Mouse (Mus musculus): ENCODE data around the gene Rnf216. TPM values are rescaled to one million over a fixed set of nuclear protein-coding genes. Genes with fewer than 3 reads are reported as not detected.

Rnf216 gene
- polyA plus RNA-seq, 1 experiment from 2014 or later: 34.0 TPM

DNA sequence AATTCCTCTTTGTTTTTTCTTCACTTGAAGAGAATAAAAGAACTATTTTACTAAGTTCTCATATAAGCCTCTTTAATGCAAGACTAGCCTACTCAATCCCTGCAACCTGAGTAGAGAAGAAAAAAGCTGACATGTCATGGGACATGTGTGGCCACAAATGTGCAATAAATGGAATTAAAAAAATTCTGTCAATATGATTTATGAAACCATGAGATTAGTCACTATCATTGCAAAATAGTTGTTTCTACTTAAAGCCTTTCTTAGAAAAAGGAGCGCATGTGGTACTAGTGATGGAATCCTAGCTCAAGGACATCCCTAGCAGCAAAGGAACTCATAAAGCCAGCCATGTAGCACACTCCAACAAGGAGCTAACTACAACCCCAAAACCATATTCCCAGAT lies 33.0 kb downstream of the Rnf216 start:
- no peak for DNase-seq (ENCODE audit: low spot score)
- Histone ChIP-seq H3K9ac (ENCODE audit: low read depth, low read length) (no peak overlapping the region), H3K4me3 (ENCODE audit: low read depth, low read length) (no peak overlapping the region), H3K9me3 (ENCODE audit: control insufficient read depth, low read length) (no peaks in the 10 kb centered on the region), H3K36me3 (ENCODE audit: control insufficient read depth, insufficient read depth, low read length) (peaks cover 94% of the 10 kb centered on the region), H3K27ac (replicated peaks; ENCODE audit: low read depth, low read length) (no peak overlapping the region), H3K4me2 (ENCODE audit: low read depth, low read length) (no peak overlapping the region), H3K4me1 (ENCODE audit: control insufficient read depth, insufficient read depth, low read length) (no peaks in the 10 kb centered on the region), H3K27me3 (replicated peaks; ENCODE audit: control insufficient read depth, insufficient read depth, low read length) (no peaks in the 10 kb centered on the region)
- ATAC-seq (ENCODE audit: low read depth): no peak
- WGBS: 95% methylated on average over 1 of the region's 1 CpGs

DNA sequence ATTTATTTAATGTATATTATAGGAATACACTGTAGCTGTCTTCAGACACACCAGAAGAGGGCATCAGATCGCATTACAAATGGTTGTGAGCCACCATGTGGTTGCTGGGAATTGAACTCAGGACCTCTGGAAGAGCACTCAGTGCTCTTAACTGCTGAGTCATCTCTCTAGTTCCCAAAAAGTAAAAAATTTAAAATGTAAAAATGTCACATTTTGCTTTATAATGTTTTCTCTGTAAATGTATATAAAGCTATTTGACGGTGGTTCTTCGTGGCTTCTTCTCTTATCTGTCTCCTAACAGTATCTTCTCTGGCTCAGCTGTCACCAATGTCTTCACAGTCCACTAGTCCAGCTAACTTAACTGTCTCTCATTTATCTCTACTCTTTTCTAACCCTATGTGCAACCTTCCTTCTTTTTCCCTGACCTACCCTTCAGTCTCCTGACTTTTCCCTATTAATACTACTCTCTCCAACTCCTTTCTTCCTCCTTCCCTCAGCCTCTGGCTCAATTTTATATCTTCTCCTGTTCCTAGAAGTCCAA lies 36.1 kb downstream of the Rnf216 start:
- 94% methylated on average over 3 of the region's 3 CpGs for WGBS
- Histone ChIP-seq H3K36me3 (ENCODE audit: control insufficient read depth, insufficient read depth, low read length) (peaks cover 92% of the 10 kb centered on the region), H3K4me3 (ENCODE audit: low read depth, low read length) (no peak overlapping the region), H3K4me2 (ENCODE audit: low read depth, low read length) (no peak overlapping the region), H3K9me3 (ENCODE audit: control insufficient read depth, low read length) (no peaks in the 10 kb centered on the region), H3K9ac (ENCODE audit: low read depth, low read length) (no peak overlapping the region), H3K4me1 (ENCODE audit: control insufficient read depth, insufficient read depth, low read length) (no peaks in the 10 kb centered on the region), H3K27me3 (replicated peaks; ENCODE audit: control insufficient read depth, insufficient read depth, low read length) (no peaks in the 10 kb centered on the region), H3K27ac (replicated peaks; ENCODE audit: low read depth, low read length) (no peak overlapping the region)
- no peak for DNase-seq (ENCODE audit: low spot score)
- no peak for ATAC-seq (ENCODE audit: low read depth)

DNA sequence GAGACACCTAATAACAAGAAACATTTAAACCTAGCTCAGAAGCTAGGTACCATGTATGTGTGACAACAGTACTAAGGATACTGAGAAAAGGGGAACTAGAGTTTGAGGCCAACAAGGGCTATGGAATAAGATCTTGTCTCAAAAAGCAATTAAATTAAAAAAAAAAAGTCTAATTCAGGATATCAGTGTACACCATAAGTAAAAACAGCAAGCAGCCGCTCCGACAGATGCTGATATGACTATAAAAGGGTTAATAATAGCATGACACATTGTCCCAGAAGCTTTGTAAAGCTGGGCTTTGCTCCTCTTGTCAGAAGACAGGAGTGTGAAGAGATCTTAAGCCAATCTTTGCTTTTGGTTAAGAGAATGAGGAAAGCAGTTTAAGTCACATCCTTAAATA lies 36.8 kb downstream of the Rnf216 start:
- 97% methylated on average over 2 of the region's 2 CpGs for whole genome bisulfite sequencing

DNA sequence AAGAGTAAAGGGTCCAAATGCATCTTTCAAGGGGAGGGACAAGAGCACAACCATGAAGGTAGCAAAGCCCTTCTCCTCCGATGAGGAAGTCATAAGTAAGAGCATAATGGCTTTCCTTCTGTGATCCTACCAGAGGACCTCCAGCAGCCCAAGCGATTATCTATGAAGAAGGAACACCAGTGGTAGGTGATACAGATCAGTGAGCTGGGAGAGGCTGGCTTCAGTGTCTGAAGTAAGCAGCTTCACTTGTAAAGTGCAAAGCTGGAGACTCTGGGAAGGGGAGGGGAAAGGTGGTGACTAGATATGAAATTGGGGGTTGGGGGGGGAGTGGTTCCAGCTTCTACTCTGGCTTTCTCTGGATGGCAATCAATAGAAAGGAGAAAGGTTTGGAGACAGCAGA lies 43.7 kb downstream of the Rnf216 start:
- H3K4me1 ChIP-seq (ENCODE audit: control insufficient read depth, insufficient read depth, low read length): no peaks in the 10 kb centered on the region
- no peak overlapping the region for H3K4me2 ChIP-seq (ENCODE audit: low read depth, low read length)
- no peak overlapping the region for H3K9ac ChIP-seq (ENCODE audit: low read depth, low read length)
- no peak overlapping the region for H3K4me3 ChIP-seq (ENCODE audit: low read depth, low read length)
- H3K27me3 ChIP-seq (replicated peaks; ENCODE audit: control insufficient read depth, insufficient read depth, low read length): no peaks in the 10 kb centered on the region
- peaks cover 67% of the 10 kb centered on the region for H3K36me3 ChIP-seq (ENCODE audit: control insufficient read depth, insufficient read depth, low read length)
- no peaks in the 10 kb centered on the region for H3K9me3 ChIP-seq (ENCODE audit: control insufficient read depth, low read length)
- no peak for ATAC-seq (ENCODE audit: low read depth)
- WGBS: 95% methylated on average over 2 of the region's 2 CpGs
- H3K27ac ChIP-seq (replicated peaks; ENCODE audit: low read depth, low read length): no peak overlapping the region
- DNase-seq (ENCODE audit: low spot score): no peak

More for the DNA sequence above, 36.8 kb downstream of the Rnf216 start:
- no peak overlapping the region for H3K9ac ChIP-seq (ENCODE audit: low read depth, low read length)
- H3K27me3 ChIP-seq (replicated peaks; ENCODE audit: control insufficient read depth, insufficient read depth, low read length): no peaks in the 10 kb centered on the region
- DNase-seq (ENCODE audit: low spot score): no peak
- no peak for ATAC-seq (ENCODE audit: low read depth)
- H3K4me3 ChIP-seq (ENCODE audit: low read depth, low read length): no peak overlapping the region
- no peak overlapping the region for H3K27ac ChIP-seq (replicated peaks; ENCODE audit: low read depth, low read length)
- no peaks in the 10 kb centered on the region for H3K9me3 ChIP-seq (ENCODE audit: control insufficient read depth, low read length)
- peaks cover 87% of the 10 kb centered on the region for H3K36me3 ChIP-seq (ENCODE audit: control insufficient read depth, insufficient read depth, low read length)
- H3K4me2 ChIP-seq (ENCODE audit: low read depth, low read length): no peak overlapping the region
- H3K4me1 ChIP-seq (ENCODE audit: control insufficient read depth, insufficient read depth, low read length): no peaks in the 10 kb centered on the region

DNA sequence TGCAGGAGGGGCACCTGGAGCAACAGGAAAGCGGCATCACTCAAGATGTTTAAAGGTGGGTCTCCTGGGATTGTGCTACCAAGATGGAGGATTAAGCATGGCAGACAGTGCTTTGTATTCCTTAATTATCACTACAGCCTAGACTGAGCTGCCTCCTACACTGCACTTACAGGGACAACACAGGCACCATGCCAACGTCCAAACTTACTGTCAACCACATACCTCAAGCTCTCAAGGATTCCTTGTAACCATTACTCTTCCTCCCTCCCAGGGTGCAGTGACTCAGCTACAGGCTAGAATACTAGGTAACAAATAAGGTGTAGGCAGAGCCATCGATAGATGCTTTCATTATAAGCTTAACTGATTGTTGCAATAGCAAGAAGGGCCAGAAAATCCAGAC lies 44.4 kb downstream of the Rnf216 start:
- Histone ChIP-seq H3K4me1 (ENCODE audit: control insufficient read depth, insufficient read depth, low read length) (no peaks in the 10 kb centered on the region), H3K4me3 (ENCODE audit: low read depth, low read length) (no peak overlapping the region), H3K4me2 (ENCODE audit: low read depth, low read length) (no peak overlapping the region), H3K36me3 (ENCODE audit: control insufficient read depth, insufficient read depth, low read length) (peaks cover 67% of the 10 kb centered on the region), H3K27me3 (replicated peaks; ENCODE audit: control insufficient read depth, insufficient read depth, low read length) (no peaks in the 10 kb centered on the region), H3K9ac (ENCODE audit: low read depth, low read length) (no peak overlapping the region), H3K27ac (replicated peaks; ENCODE audit: low read depth, low read length) (no peak overlapping the region), H3K9me3 (ENCODE audit: control insufficient read depth, low read length) (no peaks in the 10 kb centered on the region)
- no peak for DNase-seq (ENCODE audit: low spot score)
- 87% methylated on average over 3 of the region's 3 CpGs for WGBS
- ATAC-seq (ENCODE audit: low read depth): no peak

DNA sequence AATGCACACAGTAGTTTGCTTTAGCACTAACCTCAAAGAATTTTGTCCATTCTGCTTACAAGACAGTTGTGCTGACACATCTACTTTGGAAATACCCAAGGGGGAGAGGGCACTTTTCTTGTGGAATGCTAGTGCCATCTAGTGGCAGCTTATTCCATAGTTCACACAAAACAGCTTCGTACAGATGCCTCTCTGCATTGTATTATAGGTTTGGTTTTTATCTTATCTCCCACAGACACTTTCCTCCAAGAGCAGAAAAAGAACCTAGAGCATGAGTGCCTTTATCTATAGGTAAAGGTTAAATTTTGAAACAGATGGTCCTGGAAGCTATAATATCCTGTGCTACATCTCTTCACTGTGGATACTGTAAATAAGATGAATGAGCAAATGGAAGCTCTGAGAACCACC lies 46.2 kb downstream of the Rnf216 start:
- H3K4me2 ChIP-seq (ENCODE audit: low read depth, low read length): no peak overlapping the region
- ATAC-seq (ENCODE audit: low read depth) (0 out of 2 replicates have a peak, but pooled peaks have one; percentile 65), DNase-seq (ENCODE audit: low spot score) (peak; percentile 86)
- WGBS: 17% methylated on average over 1 of the region's 1 CpGs
- no peak overlapping the region for H3K4me3 ChIP-seq (ENCODE audit: low read depth, low read length)
- H3K36me3 ChIP-seq (ENCODE audit: control insufficient read depth, insufficient read depth, low read length): peaks cover 67% of the 10 kb centered on the region
- H3K27me3 ChIP-seq (replicated peaks; ENCODE audit: control insufficient read depth, insufficient read depth, low read length): no peaks in the 10 kb centered on the region
- no peaks in the 10 kb centered on the region for H3K4me1 ChIP-seq (ENCODE audit: control insufficient read depth, insufficient read depth, low read length)
- H3K9me3 ChIP-seq (ENCODE audit: control insufficient read depth, low read length): no peaks in the 10 kb centered on the region
- no peak overlapping the region for H3K27ac ChIP-seq (replicated peaks; ENCODE audit: low read depth, low read length)
- H3K9ac ChIP-seq (ENCODE audit: low read depth, low read length): no peak overlapping the region

DNA sequence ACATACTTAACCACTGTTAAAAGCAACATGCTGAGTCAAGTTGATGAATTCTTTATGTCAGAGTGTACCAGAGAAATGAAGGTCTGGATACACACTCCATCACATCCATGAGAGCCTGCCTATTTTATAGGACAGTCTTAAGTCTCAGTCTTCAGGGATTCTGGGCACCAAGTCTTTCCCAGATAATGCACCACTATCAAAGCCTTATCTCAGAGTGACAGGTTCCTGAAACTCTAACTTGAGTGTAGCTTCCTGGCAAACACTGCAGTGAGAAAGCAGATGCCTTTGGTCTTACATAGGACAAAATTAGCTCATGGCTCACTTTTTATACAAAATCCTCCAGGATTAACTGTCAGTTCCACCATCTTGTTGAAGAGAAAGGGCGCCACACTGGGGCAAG lies 46.7 kb downstream of the Rnf216 start:
- Histone ChIP-seq H3K4me2 (ENCODE audit: low read depth, low read length) (no peak overlapping the region), H3K9ac (ENCODE audit: low read depth, low read length) (no peak overlapping the region), H3K36me3 (ENCODE audit: control insufficient read depth, insufficient read depth, low read length) (peaks cover 68% of the 10 kb centered on the region), H3K27me3 (replicated peaks; ENCODE audit: control insufficient read depth, insufficient read depth, low read length) (no peaks in the 10 kb centered on the region), H3K9me3 (ENCODE audit: control insufficient read depth, low read length) (no peaks in the 10 kb centered on the region), H3K4me1 (ENCODE audit: control insufficient read depth, insufficient read depth, low read length) (no peaks in the 10 kb centered on the region), H3K4me3 (ENCODE audit: low read depth, low read length) (no peak overlapping the region), H3K27ac (replicated peaks; ENCODE audit: low read depth, low read length) (no peak overlapping the region)
- no peak for DNase-seq (ENCODE audit: low spot score)
- WGBS: 96% methylated on average over 1 of the region's 1 CpGs
- ATAC-seq (ENCODE audit: low read depth): no peak

DNA sequence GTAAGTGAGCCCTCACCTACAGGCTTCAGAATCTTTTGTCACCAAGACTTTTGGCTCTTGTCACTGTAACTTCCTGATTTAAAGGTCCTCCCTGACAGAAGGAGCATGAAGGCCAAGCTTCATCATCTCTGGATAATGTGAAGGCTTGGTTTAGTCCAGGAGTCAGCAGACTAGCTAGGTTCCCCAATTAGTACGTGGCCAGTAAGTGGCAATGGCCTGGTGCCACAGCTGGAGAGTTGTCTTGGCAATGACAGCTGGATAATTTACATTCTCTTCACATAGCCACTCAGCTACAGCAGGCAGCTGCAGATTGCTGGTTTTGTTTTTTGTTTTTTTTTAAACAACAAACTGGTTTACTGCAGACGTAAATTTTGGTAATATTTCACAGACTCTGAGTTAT lies 47.6 kb downstream of the Rnf216 start:
- no peak overlapping the region for H3K27ac ChIP-seq (replicated peaks; ENCODE audit: low read depth, low read length)
- WGBS: 92% methylated on average over 2 of the region's 2 CpGs
- no peaks in the 10 kb centered on the region for H3K4me1 ChIP-seq (ENCODE audit: control insufficient read depth, insufficient read depth, low read length)
- H3K27me3 ChIP-seq (replicated peaks; ENCODE audit: control insufficient read depth, insufficient read depth, low read length): no peaks in the 10 kb centered on the region
- DNase-seq (ENCODE audit: low spot score) (no peak), ATAC-seq (ENCODE audit: low read depth) (no peak)
- no peak overlapping the region for H3K4me2 ChIP-seq (ENCODE audit: low read depth, low read length)
- H3K36me3 ChIP-seq (ENCODE audit: control insufficient read depth, insufficient read depth, low read length): peaks cover 73% of the 10 kb centered on the region
- H3K4me3 ChIP-seq (ENCODE audit: low read depth, low read length): no peak overlapping the region
- H3K9ac ChIP-seq (ENCODE audit: low read depth, low read length): no peak overlapping the region
- no peaks in the 10 kb centered on the region for H3K9me3 ChIP-seq (ENCODE audit: control insufficient read depth, low read length)

DNA sequence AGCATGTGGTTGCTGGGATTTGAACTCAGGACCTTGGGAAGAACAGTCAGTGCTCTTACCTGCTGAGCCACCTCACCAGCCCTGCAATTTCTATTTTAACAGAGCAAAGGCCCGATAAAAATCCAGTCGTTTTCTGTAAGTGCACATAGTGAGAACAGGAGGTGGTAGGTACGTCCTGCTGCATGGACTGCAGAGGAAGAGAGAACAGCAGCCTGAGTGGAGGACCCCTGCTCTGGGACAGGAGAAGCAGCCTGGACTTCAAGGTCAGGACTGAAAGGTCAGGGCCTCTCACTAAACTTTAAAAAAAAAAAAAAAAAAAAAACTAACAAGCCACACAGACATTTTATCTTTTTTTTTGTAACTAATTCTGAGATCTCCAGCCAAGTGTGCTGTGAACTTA lies 50.5 kb downstream of the Rnf216 start:
- WGBS: 93% methylated on average over 3 of the region's 3 CpGs
- DNase-seq (ENCODE audit: low spot score) (no peak), ATAC-seq (ENCODE audit: low read depth) (no peak)
- Histone ChIP-seq H3K36me3 (ENCODE audit: control insufficient read depth, insufficient read depth, low read length) (peaks cover 55% of the 10 kb centered on the region), H3K9ac (ENCODE audit: low read depth, low read length) (no peak overlapping the region), H3K27me3 (replicated peaks; ENCODE audit: control insufficient read depth, insufficient read depth, low read length) (no peaks in the 10 kb centered on the region), H3K27ac (replicated peaks; ENCODE audit: low read depth, low read length) (no peak overlapping the region), H3K4me1 (ENCODE audit: control insufficient read depth, insufficient read depth, low read length) (peaks cover 7% of the 10 kb centered on the region; the same call in 1 of the 2 replicates), H3K9me3 (ENCODE audit: control insufficient read depth, low read length) (no peaks in the 10 kb centered on the region), H3K4me2 (ENCODE audit: low read depth, low read length) (no peak overlapping the region), H3K4me3 (ENCODE audit: low read depth, low read length) (no peak overlapping the region)

All from embryonic facial prominence, embryonic 14.5 days (tissue).